In genomic region chr12:105784196-105784999, GRCm38 (mm10) we compare ENCODE assay signal across 8 mouse cellular contexts. TPM values are rescaled to one million over a fixed set of nuclear protein-coding genes. Genes with fewer than 3 reads are reported as not detected.
DNase-seq lines count a peak whose midpoint lies in the region; ATAC-seq lines count a peak whose summit lies in the region.

Gene Papola, plus strand, starts transcription at chr12:105784694.

- H3K79me2 ChIP-seq in macrophage (ENCODE audit: inconsistent target) = peaks cover 43% of the 10 kb centered on the region

- under 1% methylated on average over 46 of the region's 85 CpGs for WGBS in hindbrain, embryonic 16.5 days
- WGBS in macrophage (ENCODE audit: missing documents) = 1% methylated on average over 72 of the region's 85 CpGs

- H3K9ac ChIP-seq in hindbrain, embryonic 16.5 days (ENCODE audit: low read depth, low read length) = peak within 1 kb of the TSS; percentile 93

- peak within 1 kb of the TSS; percentile 86 for H3K4me3 ChIP-seq in hindbrain, embryonic 16.5 days (ENCODE audit: low read length)
- H3K4me3 ChIP-seq in macrophage (ENCODE audit: inconsistent target) = peak within 1 kb of the TSS; percentile 74

- no peaks in the 10 kb centered on the region for H3K27me3 ChIP-seq in hindbrain, embryonic 16.5 days (replicated peaks; ENCODE audit: control insufficient read depth, insufficient read depth, low read length)

- peak; percentile 86 for DNase-seq in WW6 (ENCODE audit: low read depth, low spot score)
- peak; percentile 70 to 87 for DNase-seq in cerebellum, postnatal 4 days (ENCODE audit: low spot score in 2 of 2)
- peak; percentile 85 for DNase-seq in gastrocnemius, adult 18-20 months (ENCODE audit: low spot score)
- peak; percentile 81 to 91 for DNase-seq in left cerebral cortex, adult 18-20 months (ENCODE audit: low spot score in 2 of 2)
- peak; percentile 91 for DNase-seq in right cerebral cortex, adult 18-20 months
- peak; percentile 43 for DNase-seq in urinary bladder, postnatal 10 days (ENCODE audit: low spot score)

- H3K9me3 ChIP-seq in hindbrain, embryonic 16.5 days (ENCODE audit: control insufficient read depth, low read length) = no peaks in the 10 kb centered on the region

- peak within 1 kb of the TSS; percentile 86 for H3K4me2 ChIP-seq in hindbrain, embryonic 16.5 days (ENCODE audit: low read length)

- H3K27ac ChIP-seq in hindbrain, embryonic 16.5 days (ENCODE audit: low read depth, low read length) = peak within 1 kb of the TSS; percentile 97
- peak within 1 kb of the TSS; percentile 90 for H3K27ac ChIP-seq in macrophage

- H3K4me1 ChIP-seq in hindbrain, embryonic 16.5 days (ENCODE audit: control insufficient read depth, insufficient read depth, low read depth, low read length) = peaks cover 16% of the 10 kb centered on the region

- no peaks in the 10 kb centered on the region for H3K36me3 ChIP-seq in hindbrain, embryonic 16.5 days (ENCODE audit: control insufficient read depth, insufficient read depth, low read length)
- H3K36me3 ChIP-seq in macrophage (ENCODE audit: inconsistent target) = no peaks in the 10 kb centered on the region

- ATAC-seq in hindbrain, embryonic 16.5 days = peak; percentile 95

RNA-seq across cellular contexts. Expression of gene Papola, which starts in this region (rescaled TPM):
- 10 to 100 TPM; 66.2 to 85.3 TPM for total RNA-seq in gastrocnemius, adult 18-20 months (2021)
- 127 and 138 TPM in 2 replicates for polyA plus RNA-seq in hindbrain, embryonic 16.5 days (2015; fragmentation: Nextera tagmentation; extraction: Ambion mirVana)
- 100 to 1,000 TPM; 146 to 157 TPM for total RNA-seq in left cerebral cortex, adult 18-20 months (2021)
- total RNA-seq in macrophage (2018; cell fraction: chromatin; rRNA removed) = 100 to 1,000 TPM; 224 to 433 (median 311) TPM
- 100 to 1,000 TPM; 130 to 170 (median 150) TPM for total RNA-seq in macrophage (2018; cell fraction: cytosol; rRNA removed)
- 100 to 1,000 TPM; 162 to 313 (median 215) TPM for total RNA-seq in macrophage (2018; cell fraction: nucleus; rRNA removed)
- polyA plus RNA-seq in macrophage (2018) = 86.0 to 118 TPM (median 97.4 TPM) in 3 replicates

Comparison
In these comparisons a context has a peak if more than half of its experiments do, and no peak if none do; other contexts are left out.
1. Peak in every context shown above with its lines: DNase-seq, ATAC-seq, H3K4me3 ChIP-seq and H3K27ac ChIP-seq.